Mouse (Mus musculus): ENCODE results near the gene Acly. TPM values are rescaled to one million over a fixed set of nuclear protein-coding genes. Genes with fewer than 3 reads are reported as not detected.
"Not testable (repeated sequence)": the region's sequence is repeated elsewhere in the genome, so short reads cannot be mapped to it uniquely, and the experiment has no call there.

The Acly gene
- polyA plus RNA-seq, 1 experiment from 2014 or later, result 64.4 TPM

- H3K9me3 ChIP-seq (replicated peaks; ENCODE audit: control insufficient read depth, low read length), result no peaks in the 10 kb centered on the region
Measured at GRCm38 (mm10) chr11:100535996-100536395, 8.2 kb upstream of the Acly start.

GRCm38 (mm10) chr11:100534821-100535220 is 7.0 kb upstream of the Acly start:
- not testable (repeated sequence) for ATAC-seq (replicated peaks; ENCODE audit: extremely low read depth, insufficient read depth, low FRiP score)

More at GRCm38 (mm10) chr11:100535996-100536395, 8.2 kb upstream of the Acly start:
- H3K4me3 ChIP-seq (ENCODE audit: low read length), result no peak overlapping the region
- no peaks in the 10 kb centered on the region for H3K4me1 ChIP-seq (ENCODE audit: control insufficient read depth, insufficient read depth, low read length)
- H3K27ac ChIP-seq (ENCODE audit: low read length), result no peak overlapping the region
- H3K36me3 ChIP-seq (ENCODE audit: control insufficient read depth, insufficient read depth), result no peaks in the 10 kb centered on the region
- no peak for ATAC-seq (replicated peaks; ENCODE audit: extremely low read depth, insufficient read depth, low FRiP score)
- no peak overlapping the region for H3K9ac ChIP-seq (ENCODE audit: low read length)
- no peak overlapping the region for H3K4me2 ChIP-seq (ENCODE audit: low read depth, low read length)
- 88% methylated on average over 1 of the region's 1 CpGs for WGBS
- no peaks in the 10 kb centered on the region for H3K27me3 ChIP-seq (ENCODE audit: control insufficient read depth, insufficient read depth, low read length)

DNA sequence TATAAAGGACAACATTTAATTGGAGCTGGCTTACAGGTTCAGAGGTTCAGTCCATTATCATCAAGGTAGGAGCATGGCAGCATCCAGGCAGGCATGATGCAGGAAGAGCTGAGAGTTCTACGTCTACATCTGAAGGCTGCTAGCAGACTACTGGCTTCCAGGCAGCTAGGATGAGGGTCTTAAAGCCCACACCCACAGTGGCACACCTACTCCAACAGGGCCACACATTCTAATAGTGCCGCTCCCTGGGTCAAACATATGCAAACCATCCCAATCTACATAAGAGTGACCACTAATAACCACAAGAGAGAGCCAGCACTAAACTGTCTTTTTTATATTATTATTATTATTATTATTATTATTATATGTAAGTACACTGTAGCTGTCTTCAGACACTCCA is 6.6 kb upstream of the Acly start:
- H3K9ac ChIP-seq (ENCODE audit: low read length); H3K4me2 ChIP-seq (ENCODE audit: low read depth, low read length); H3K27ac ChIP-seq (ENCODE audit: low read length); H3K9me3 ChIP-seq (replicated peaks; ENCODE audit: control insufficient read depth, low read length); H3K4me3 ChIP-seq (ENCODE audit: low read length); H3K27me3 ChIP-seq (ENCODE audit: control insufficient read depth, insufficient read depth, low read length); ATAC-seq (replicated peaks; ENCODE audit: extremely low read depth, insufficient read depth, low FRiP score); H3K4me1 ChIP-seq (ENCODE audit: control insufficient read depth, insufficient read depth, low read length); H3K36me3 ChIP-seq (ENCODE audit: control insufficient read depth, insufficient read depth): not testable (repeated sequence)
- WGBS, result 83% methylated on average over 2 of the region's 2 CpGs

More at GRCm38 (mm10) chr11:100534821-100535220, 7.0 kb upstream of the Acly start:
- H3K9me3 ChIP-seq (replicated peaks; ENCODE audit: control insufficient read depth, low read length); H3K4me1 ChIP-seq (ENCODE audit: control insufficient read depth, insufficient read depth, low read length); H3K36me3 ChIP-seq (ENCODE audit: control insufficient read depth, insufficient read depth); H3K4me3 ChIP-seq (ENCODE audit: low read length); H3K9ac ChIP-seq (ENCODE audit: low read length); H3K27ac ChIP-seq (ENCODE audit: low read length); H3K4me2 ChIP-seq (ENCODE audit: low read depth, low read length); H3K27me3 ChIP-seq (ENCODE audit: control insufficient read depth, insufficient read depth, low read length): not testable (repeated sequence)
- WGBS, result 77% methylated on average over 6 of the region's 6 CpGs

DNA sequence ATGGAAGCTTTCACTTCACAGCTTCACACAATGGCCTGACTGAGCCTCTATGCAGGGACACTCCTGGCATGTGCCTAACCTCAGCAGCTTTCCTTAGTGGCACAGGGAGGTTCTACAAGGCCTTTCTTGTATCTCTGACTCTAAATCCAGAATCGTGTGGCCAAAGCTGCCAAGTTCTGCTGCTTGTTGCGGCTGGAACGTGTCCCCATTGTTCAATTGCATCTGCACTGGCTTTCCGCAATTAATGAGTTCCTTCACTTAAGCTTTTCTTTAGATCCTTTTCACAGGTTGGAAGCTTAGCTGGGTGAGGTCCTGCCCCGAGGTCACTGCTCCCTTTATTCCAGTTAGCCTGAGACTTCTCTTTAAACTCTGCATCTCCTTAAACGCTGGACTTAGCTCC is 6.1 kb upstream of the Acly start:
- WGBS, result 76% methylated on average over 6 of the region's 6 CpGs
- Histone ChIP-seq H3K4me1 (ENCODE audit: control insufficient read depth, insufficient read depth, low read length) (no peaks in the 10 kb centered on the region), H3K36me3 (ENCODE audit: control insufficient read depth, insufficient read depth) (no peaks in the 10 kb centered on the region), H3K27me3 (ENCODE audit: control insufficient read depth, insufficient read depth, low read length) (no peaks in the 10 kb centered on the region), H3K4me2 (ENCODE audit: low read depth, low read length) (no peak overlapping the region), H3K27ac (ENCODE audit: low read length) (no peak overlapping the region), H3K4me3 (ENCODE audit: low read length) (no peak overlapping the region), H3K9me3 (replicated peaks; ENCODE audit: control insufficient read depth, low read length) (no peaks in the 10 kb centered on the region), H3K9ac (ENCODE audit: low read length) (no peak overlapping the region)
- no peak for ATAC-seq (replicated peaks; ENCODE audit: extremely low read depth, insufficient read depth, low FRiP score)

GRCm38 (mm10) chr11:100528375-100529165 is 770 bp upstream of the Acly start:
- Histone ChIP-seq H3K9me3 (replicated peaks; ENCODE audit: control insufficient read depth, low read length) (no peaks in the 10 kb centered on the region), H3K4me2 (ENCODE audit: low read depth, low read length) (peak overlapping the region; percentile 70), H3K9ac (ENCODE audit: low read length) (peak overlapping the region; percentile 76), H3K27ac (ENCODE audit: low read length) (peak overlapping the region; percentile 67), H3K4me3 (ENCODE audit: low read length) (peak overlapping the region; percentile 66), H3K4me1 (ENCODE audit: control insufficient read depth, insufficient read depth, low read length) (peaks cover 32% of the 10 kb centered on the region), H3K27me3 (ENCODE audit: control insufficient read depth, insufficient read depth, low read length) (no peaks in the 10 kb centered on the region), H3K36me3 (ENCODE audit: control insufficient read depth, insufficient read depth) (peaks cover under 1% of the 10 kb centered on the region; the same call in 1 of the 2 replicates)
- WGBS, result 27% methylated on average over 19 of the region's 19 CpGs
- ATAC-seq (replicated peaks; ENCODE audit: extremely low read depth, insufficient read depth, low FRiP score), result peak; percentile 20; the same call in 1 of the 2 replicates

DNA sequence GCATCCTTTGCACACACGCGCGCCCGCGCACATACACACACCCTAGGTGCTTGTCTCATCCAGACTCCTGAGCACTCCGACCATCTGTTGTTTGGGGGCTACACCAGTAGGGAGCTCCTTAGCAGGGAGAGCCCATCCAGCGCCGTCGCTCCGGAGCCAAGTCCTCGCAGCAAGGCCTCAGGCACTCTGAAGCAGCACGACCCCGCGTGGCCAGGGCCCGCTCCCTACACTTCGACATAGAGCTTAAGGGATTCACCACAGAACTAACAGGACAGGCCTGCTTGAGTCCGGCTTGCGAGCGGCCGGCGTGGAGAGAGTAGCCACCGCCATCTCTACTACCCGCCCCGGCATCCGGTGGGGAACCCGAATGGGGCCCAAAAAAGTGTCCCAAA is 738 bp downstream of the Acly start:
- peaks cover 15% of the 10 kb centered on the region for H3K36me3 ChIP-seq (ENCODE audit: control insufficient read depth, insufficient read depth)
- H3K9me3 ChIP-seq (replicated peaks; ENCODE audit: control insufficient read depth, low read length), result no peaks in the 10 kb centered on the region
- under 1% methylated on average over 26 of the region's 26 CpGs for WGBS
- peak overlapping the region; percentile 70 for H3K4me2 ChIP-seq (ENCODE audit: low read depth, low read length)
- peak; percentile 19 for ATAC-seq (replicated peaks; ENCODE audit: extremely low read depth, insufficient read depth, low FRiP score)
- H3K9ac ChIP-seq (ENCODE audit: low read length), result peak overlapping the region; percentile 76
- peak overlapping the region; percentile 76 for H3K27ac ChIP-seq (ENCODE audit: low read length)
- H3K27me3 ChIP-seq (ENCODE audit: control insufficient read depth, insufficient read depth, low read length), result no peaks in the 10 kb centered on the region
- peaks cover 32% of the 10 kb centered on the region for H3K4me1 ChIP-seq (ENCODE audit: control insufficient read depth, insufficient read depth, low read length)
- peak overlapping the region; percentile 66 for H3K4me3 ChIP-seq (ENCODE audit: low read length)

DNA sequence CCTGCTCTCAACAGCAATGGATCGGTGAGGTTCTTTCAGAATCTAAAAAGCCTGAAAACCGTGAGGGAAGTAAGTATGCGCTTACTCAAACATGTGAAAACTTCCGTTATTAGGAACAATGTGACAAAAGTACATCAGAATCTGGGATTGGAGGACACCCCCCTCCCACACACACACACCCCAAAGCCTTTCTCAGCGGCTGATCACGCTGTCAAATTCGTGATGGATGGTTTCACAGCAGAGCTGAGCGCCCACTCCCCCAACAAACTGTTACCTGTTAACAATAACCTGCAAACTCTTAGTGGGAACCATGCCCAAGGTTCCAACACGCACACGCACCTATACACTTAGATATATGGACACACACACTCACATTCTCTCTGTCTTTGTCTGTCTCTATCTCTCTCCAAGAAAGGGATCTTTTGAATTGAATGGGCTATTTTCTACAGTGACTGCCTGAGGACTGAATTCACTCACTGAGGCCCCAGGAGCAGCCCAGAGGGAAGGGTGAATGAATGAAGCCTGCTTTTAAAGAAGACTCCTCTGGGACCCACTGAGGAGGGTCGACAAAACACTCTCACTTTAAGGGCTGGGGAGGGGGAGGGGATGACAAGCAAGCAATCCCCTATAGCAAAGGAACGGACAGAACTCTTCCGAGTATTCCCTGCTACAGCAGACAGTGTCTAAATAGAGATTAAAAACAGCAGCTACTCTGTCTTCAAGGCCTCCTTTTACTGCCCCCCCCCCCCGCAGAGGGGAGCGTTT is 1.6 kb downstream of the Acly start:
- ATAC-seq (replicated peaks; ENCODE audit: extremely low read depth, insufficient read depth, low FRiP score), result no peak
- no peaks in the 10 kb centered on the region for H3K9me3 ChIP-seq (replicated peaks; ENCODE audit: control insufficient read depth, low read length)
- H3K4me2 ChIP-seq (ENCODE audit: low read depth, low read length), result peak overlapping the region; percentile 70
- WGBS, result 38% methylated on average over 15 of the region's 15 CpGs
- no peaks in the 10 kb centered on the region for H3K27me3 ChIP-seq (ENCODE audit: control insufficient read depth, insufficient read depth, low read length)
- H3K36me3 ChIP-seq (ENCODE audit: control insufficient read depth, insufficient read depth), result peaks cover 23% of the 10 kb centered on the region
- H3K27ac ChIP-seq (ENCODE audit: low read length), result no peak overlapping the region
- peak overlapping the region; percentile 66 for H3K4me3 ChIP-seq (ENCODE audit: low read length)
- H3K4me1 ChIP-seq (ENCODE audit: control insufficient read depth, insufficient read depth, low read length), result peaks cover 32% of the 10 kb centered on the region
- peak overlapping the region; percentile 76 for H3K9ac ChIP-seq (ENCODE audit: low read length)

GRCm38 (mm10) chr11:100524987-100525630 is 2.7 kb downstream of the Acly start:
- no peak overlapping the region for H3K9ac ChIP-seq (ENCODE audit: low read length)
- H3K27me3 ChIP-seq (ENCODE audit: control insufficient read depth, insufficient read depth, low read length), result no peaks in the 10 kb centered on the region
- peaks cover 32% of the 10 kb centered on the region for H3K4me1 ChIP-seq (ENCODE audit: control insufficient read depth, insufficient read depth, low read length)
- no peak overlapping the region for H3K27ac ChIP-seq (ENCODE audit: low read length)
- H3K4me2 ChIP-seq (ENCODE audit: low read depth, low read length), result peak overlapping the region; percentile 6; the same call in 1 of the 2 replicates
- peaks cover 25% of the 10 kb centered on the region for H3K36me3 ChIP-seq (ENCODE audit: control insufficient read depth, insufficient read depth)
- no peak for ATAC-seq (replicated peaks; ENCODE audit: extremely low read depth, insufficient read depth, low FRiP score)
- no peak overlapping the region for H3K4me3 ChIP-seq (ENCODE audit: low read length)
- WGBS, result 63% methylated on average over 11 of the region's 11 CpGs
- no peaks in the 10 kb centered on the region for H3K9me3 ChIP-seq (replicated peaks; ENCODE audit: control insufficient read depth, low read length)

Data from heart, embryonic 16.5 days (tissue).